Mouse (Mus musculus): ENCODE measurements at regions not wholly inside any gene's neighbourhood (a gene's known extent, or its start where the extent isn't known, plus 50 kb on each side); places are given as distances from the start of the nearest gene placed in this dataset.

DNA sequence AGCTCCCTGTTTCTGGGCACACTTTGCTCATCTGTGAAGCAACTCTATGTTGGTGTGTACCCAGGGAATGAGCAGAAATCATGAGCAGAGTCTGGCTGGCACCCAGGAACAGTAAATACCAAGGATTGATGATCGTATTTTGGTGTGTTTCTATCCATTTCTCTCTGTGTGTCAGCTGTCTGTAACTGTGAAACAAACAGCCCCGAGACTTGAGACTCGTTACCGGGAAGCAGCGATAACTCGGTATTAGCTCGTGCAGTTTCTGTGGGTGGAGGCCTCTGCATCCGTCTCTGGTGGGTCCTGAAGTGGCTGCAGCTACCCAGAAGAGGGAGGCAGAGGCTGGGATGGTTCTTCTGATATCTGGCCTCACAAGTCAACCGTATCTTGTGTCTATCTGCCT lies 151.7 kb upstream of the Gm26897 start:
- TF ChIP-seq POLR2A (IDR thresholded peaks at IDR 0.05; ENCODE audit: insufficient read depth, low read depth, low read length) (no peak), CTCF (IDR thresholded peaks at IDR 0.05) (no peak), EP300 (IDR thresholded peaks at IDR 0.05; ENCODE audit: insufficient read depth, low read depth, low read length) (no peak)
